Mouse (Mus musculus): Measurements from ENCODE around the gene Zfp809.
"Not testable (repeated sequence)": the region's sequence is repeated elsewhere in the genome, so short reads cannot be mapped to it uniquely, and the experiment has no call there.

DNA sequence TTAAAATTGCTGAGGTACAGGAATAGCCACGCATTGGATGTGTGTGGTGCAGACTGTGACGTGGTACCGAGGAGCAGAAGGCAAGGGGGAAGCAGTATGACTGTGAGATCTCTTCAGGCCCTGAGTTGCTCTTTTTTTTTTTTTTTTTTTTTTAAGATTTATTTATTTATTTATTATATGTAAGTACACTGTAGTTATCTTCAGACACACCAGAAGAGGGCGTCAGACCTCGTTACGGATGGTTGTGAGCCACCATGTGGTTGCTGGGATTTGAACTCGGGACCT is 817 bp downstream of the Zfp809 start:
- TF ChIP-seq NRF1 (IDR thresholded peaks at IDR 0.05; ENCODE audit: low read depth, low read length); ELF1 (IDR thresholded peaks at IDR 0.05; ENCODE audit: low read depth, low read length); CTCF (conservative IDR thresholded peaks at IDR 0.05 in 1 of 2, IDR thresholded peaks at IDR 0.05 in 1 of 2; ENCODE audit: low read depth in 2 of 2, low read length in 2 of 2); MAFK (IDR thresholded peaks at IDR 0.05; ENCODE audit: insufficient replicate concordance, low read length); ZMIZ1 (IDR thresholded peaks at IDR 0.05; ENCODE audit: low read depth, low read length); UBTF (IDR thresholded peaks at IDR 0.05; ENCODE audit: low read depth, low read length); CHD1 (IDR thresholded peaks at IDR 0.05; ENCODE audit: low read depth, low read length); ZC3H11A (IDR thresholded peaks at IDR 0.05; ENCODE audit: low read depth, low read length); EP300 (IDR thresholded peaks at IDR 0.05; ENCODE audit: low read length); POLR2A (IDR thresholded peaks at IDR 0.05; ENCODE audit: low read depth, low read length): not testable (repeated sequence)
